Mouse (Mus musculus) liver, embryonic 16.5 days (tissue): ENCODE measurements around the gene Dnajc6. TPM values are rescaled to one million over a fixed set of nuclear protein-coding genes. Genes with fewer than 3 reads are reported as not detected.

Source experiments
- ATAC-seq: fragments of 200-750 bp; cut with Nextera tagmentation; 2 replicates; pipeline ENCODE4 v1.8.0; 2017; ENCODE audit warnings: low read depth, mild to moderate bottlenecking, moderate number of reproducible peaks, moderate library complexity
- H3K27ac ChIP-seq: fragments of 300-500 bp; sonication (generic); 2 replicates; pipeline ENCODE4 v1.5.1; 2014; ENCODE audit warnings: mild to moderate bottlenecking, low read length
- H3K27me3 ChIP-seq: fragments of 300-500 bp; sonication (generic); 2 replicates; pipeline ENCODE4 v1.6.1; 2014; ENCODE audit warnings: low read depth, low read length, mixed read lengths; ENCODE audit not compliant: control insufficient read depth, insufficient read depth
- H3K36me3 ChIP-seq: fragments of 300-500 bp; sonication (generic); 2 replicates; pipeline ENCODE4 v1.6.1; 2014; ENCODE audit warnings: mild to moderate bottlenecking; ENCODE audit not compliant: control insufficient read depth, insufficient read depth
- H3K4me1 ChIP-seq: fragments of 300-500 bp; sonication (generic); 2 replicates; pipeline ENCODE4 v1.6.1; 2014; ENCODE audit warnings: low read depth, low read length, mixed read lengths; ENCODE audit not compliant: control insufficient read depth
- H3K4me2 ChIP-seq: fragments of 300-500 bp; sonication (generic); 2 replicates; pipeline ENCODE4 v1.6.1; 2014; ENCODE audit warnings: low read depth, low read length, mixed read lengths
- H3K4me3 ChIP-seq: fragments of 300-500 bp; sonication (generic); 2 replicates; pipeline ENCODE4 v1.5.1; 2014; ENCODE audit warnings: low read depth, mild to moderate bottlenecking, low read length
- H3K9ac ChIP-seq: fragments of 300-500 bp; sonication (generic); 2 replicates; pipeline ENCODE4 v1.6.1; 2014; ENCODE audit warnings: low read depth, low read length
- H3K9me3 ChIP-seq: fragments of 300-500 bp; sonication (generic); replicated peaks from 2 replicates; pipeline ENCODE4 v1.6.1; 2016; ENCODE audit warnings: low read length; ENCODE audit not compliant: control insufficient read depth
- WGBS: fragments of 180-500 bp; shearing (Covaris S2); extraction: QIAGEN DNeasy Blood & Tissue Kit; methylation state at CpG from one replicate; pipeline ENCODE4 v1.1.7; 2014; ENCODE audit not compliant: insufficient replicate concordance; 5-methylcytosine and 5-hydroxymethylcytosine counted together
- polyA plus RNA-seq: library from polyadenylated mRNA; unstranded; fragments of >200 nt; fragmentation: Nextera tagmentation; extraction: Ambion mirVana; gene quantifications from 2 replicates; pipeline ENCODE4 v1.2.1, GENCODE M21; 2015

Gene Dnajc6
- polyA plus RNA-seq, 1 experiment from 2014 or later: 0.26 TPM

- Histone ChIP-seq H3K9ac (no peak overlapping the region), H3K9me3 (no peaks in the 10 kb centered on the region), H3K36me3 (no peaks in the 10 kb centered on the region), H3K4me2 (no peak overlapping the region), H3K4me1 (no peaks in the 10 kb centered on the region), H3K27me3 (peaks cover 13% of the 10 kb centered on the region), H3K4me3 (no peak overlapping the region), H3K27ac (no peak overlapping the region)
- ATAC-seq: no peak
- 41% methylated on average over 8 of the region's 8 CpGs for WGBS
Measured at GRCm38 (mm10) chr4:101510111-101510903, 13.9 kb downstream of the Dnajc6 start.

GRCm38 (mm10) chr4:101510904-101511210 is 14.4 kb downstream of the Dnajc6 start:
- H3K4me1 ChIP-seq: no peaks in the 10 kb centered on the region
- peaks cover 13% of the 10 kb centered on the region for H3K27me3 ChIP-seq
- no peak overlapping the region for H3K9ac ChIP-seq
- no peak overlapping the region for H3K27ac ChIP-seq
- no peaks in the 10 kb centered on the region for H3K36me3 ChIP-seq
- no peak overlapping the region for H3K4me2 ChIP-seq
- whole genome bisulfite sequencing: 27% methylated on average over 5 of the region's 5 CpGs
- ATAC-seq: no peak
- no peak overlapping the region for H3K4me3 ChIP-seq
- H3K9me3 ChIP-seq: no peaks in the 10 kb centered on the region

DNA sequence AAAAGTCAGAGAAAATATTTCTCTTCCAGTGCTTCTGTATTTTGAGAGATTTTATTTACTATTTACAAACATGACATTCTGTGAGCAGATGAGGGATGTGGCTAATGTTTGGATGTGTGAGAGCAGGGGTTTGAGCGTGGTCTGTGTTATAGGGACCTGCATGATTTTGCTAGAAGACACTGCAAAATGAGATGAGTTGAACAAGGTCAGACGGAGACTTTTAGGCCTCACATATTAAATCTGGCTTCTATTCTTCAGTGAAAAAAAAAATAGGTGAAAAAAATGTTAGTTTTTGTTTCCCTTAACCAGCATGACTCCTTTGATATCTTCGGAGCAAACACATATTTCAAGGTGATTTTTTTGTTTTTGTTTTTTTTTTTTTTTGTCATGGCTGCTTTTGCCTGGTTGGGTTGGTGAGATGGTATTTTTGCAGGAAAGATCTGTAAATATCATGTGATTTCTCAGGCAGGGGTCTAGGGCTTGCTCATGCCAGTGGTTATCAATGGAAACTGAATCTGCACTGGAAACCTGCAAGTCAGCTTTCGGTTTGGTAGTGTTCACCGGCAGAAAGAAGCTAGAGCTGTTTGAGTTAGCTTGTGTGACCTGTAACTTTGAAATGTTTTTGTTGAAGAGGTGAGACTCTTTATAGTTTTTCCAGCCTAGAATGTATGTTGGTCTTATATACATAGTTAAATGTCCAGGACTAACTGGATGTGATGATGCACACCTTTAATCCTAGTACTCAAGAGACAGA is 15.5 kb downstream of the Dnajc6 start:
- no peaks in the 10 kb centered on the region for H3K9me3 ChIP-seq
- peaks cover 13% of the 10 kb centered on the region for H3K27me3 ChIP-seq
- H3K4me1 ChIP-seq: no peaks in the 10 kb centered on the region
- no peak overlapping the region for H3K4me3 ChIP-seq
- no peak overlapping the region for H3K9ac ChIP-seq
- H3K36me3 ChIP-seq: no peaks in the 10 kb centered on the region
- no peak overlapping the region for H3K4me2 ChIP-seq
- H3K27ac ChIP-seq: no peak overlapping the region
- WGBS: 56% methylated on average over 5 of the region's 5 CpGs
- no peak for ATAC-seq

- H3K27me3 ChIP-seq: peaks cover 8% of the 10 kb centered on the region
- no peaks in the 10 kb centered on the region for H3K9me3 ChIP-seq
- WGBS: 65% methylated on average over 3 of the region's 3 CpGs
- no peak for ATAC-seq
- no peak overlapping the region for H3K4me2 ChIP-seq
- H3K9ac ChIP-seq: no peak overlapping the region
- H3K36me3 ChIP-seq: no peaks in the 10 kb centered on the region
- H3K4me1 ChIP-seq: no peaks in the 10 kb centered on the region
- no peak overlapping the region for H3K4me3 ChIP-seq
- no peak overlapping the region for H3K27ac ChIP-seq
Measured at GRCm38 (mm10) chr4:101513251-101513650, 16.8 kb downstream of the Dnajc6 start.

GRCm38 (mm10) chr4:101515853-101516252 is 19.4 kb downstream of the Dnajc6 start:
- H3K27ac ChIP-seq: no peak overlapping the region
- ATAC-seq: no peak
- no peaks in the 10 kb centered on the region for H3K27me3 ChIP-seq
- no peak overlapping the region for H3K4me3 ChIP-seq
- H3K36me3 ChIP-seq: no peaks in the 10 kb centered on the region
- H3K4me2 ChIP-seq: no peak overlapping the region
- no peaks in the 10 kb centered on the region for H3K9me3 ChIP-seq
- no peaks in the 10 kb centered on the region for H3K4me1 ChIP-seq
- H3K9ac ChIP-seq: no peak overlapping the region
- WGBS: 85% methylated on average over 14 of the region's 14 CpGs

GRCm38 (mm10) chr4:101516434-101517168 is 20.2 kb downstream of the Dnajc6 start:
- Histone ChIP-seq H3K4me2 (no peak overlapping the region), H3K27me3 (no peaks in the 10 kb centered on the region), H3K4me3 (no peak overlapping the region), H3K27ac (no peak overlapping the region), H3K9me3 (no peaks in the 10 kb centered on the region), H3K4me1 (no peaks in the 10 kb centered on the region), H3K9ac (no peak overlapping the region), H3K36me3 (no peaks in the 10 kb centered on the region)
- WGBS: 72% methylated on average over 17 of the region's 17 CpGs
- no peak for ATAC-seq

GRCm38 (mm10) chr4:101531901-101532300 is 35.5 kb downstream of the Dnajc6 start:
- H3K4me1 ChIP-seq: no peaks in the 10 kb centered on the region
- H3K4me3 ChIP-seq: no peak overlapping the region
- H3K9ac ChIP-seq: no peak overlapping the region
- ATAC-seq: no peak
- H3K27me3 ChIP-seq: no peaks in the 10 kb centered on the region
- no peak overlapping the region for H3K4me2 ChIP-seq
- no peaks in the 10 kb centered on the region for H3K36me3 ChIP-seq
- WGBS: 66% methylated on average over 4 of the region's 4 CpGs
- no peaks in the 10 kb centered on the region for H3K9me3 ChIP-seq
- H3K27ac ChIP-seq: no peak overlapping the region

DNA sequence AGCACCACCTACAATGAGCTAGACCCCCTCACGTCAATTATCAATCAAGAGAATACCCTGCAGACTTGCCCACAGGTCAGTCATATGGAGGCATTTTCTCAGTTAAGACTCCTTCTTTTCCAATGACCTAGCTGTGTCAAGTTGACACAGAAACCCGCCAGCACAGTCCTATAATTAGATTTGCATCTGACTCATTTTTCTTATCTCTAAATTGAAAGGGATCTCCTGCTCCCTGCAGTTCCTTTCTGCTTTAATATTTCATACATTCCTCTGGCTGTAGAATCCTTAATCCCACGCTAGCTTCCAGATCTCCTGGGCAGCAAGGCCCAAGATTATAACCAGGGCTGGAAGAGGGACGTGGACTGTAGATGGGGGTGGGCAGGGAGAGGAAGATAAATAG is 44.1 kb downstream of the Dnajc6 start:
- Histone ChIP-seq H3K4me3 (no peak overlapping the region), H3K4me2 (no peak overlapping the region), H3K9me3 (no peaks in the 10 kb centered on the region), H3K9ac (no peak overlapping the region), H3K27ac (no peak overlapping the region), H3K27me3 (no peaks in the 10 kb centered on the region), H3K4me1 (no peaks in the 10 kb centered on the region), H3K36me3 (no peaks in the 10 kb centered on the region)
- 53% methylated on average over 4 of the region's 4 CpGs for WGBS
- no peak for ATAC-seq
